Mouse (Mus musculus) kidney, embryonic 14.5 days (tissue): ENCODE results near the gene Ccr4. TPM values are rescaled to one million over a fixed set of nuclear protein-coding genes. Genes with fewer than 3 reads are reported as not detected.

ENCODE experiments used
- ATAC-seq: fragments of 200-750 bp; cut with Nextera tagmentation; 2 replicates; pipeline ENCODE4 v1.8.0; 2017; ENCODE audit warnings: moderate number of reproducible peaks, mild to moderate bottlenecking, moderate TSS enrichment, moderate library complexity; ENCODE audit not compliant: low FRiP score, low TSS enrichment
- H3K27ac ChIP-seq: fragments of 300-500 bp; sonication (generic); 2 replicates; pipeline ENCODE4 v1.5.1; 2014; ENCODE audit warnings: low read depth, mild to moderate bottlenecking, low read length, moderate library complexity, mixed read lengths
- H3K27me3 ChIP-seq: fragments of 300-500 bp; sonication (generic); 2 replicates; pipeline ENCODE4 v1.6.1; 2014; ENCODE audit warnings: mild to moderate bottlenecking, low read length; ENCODE audit not compliant: control insufficient read depth, insufficient read depth
- H3K36me3 ChIP-seq: fragments of 300-500 bp; sonication (generic); 2 replicates; pipeline ENCODE4 v1.6.1; 2014; ENCODE audit warnings: low read length, mixed read lengths; ENCODE audit not compliant: control insufficient read depth, insufficient read depth
- H3K4me1 ChIP-seq: fragments of 300-500 bp; sonication (generic); 2 replicates; pipeline ENCODE4 v1.6.1; 2014; ENCODE audit warnings: low read length, mixed read lengths; ENCODE audit not compliant: control insufficient read depth, insufficient read depth
- H3K4me2 ChIP-seq: fragments of 300-500 bp; sonication (generic); replicated peaks from 2 replicates; pipeline ENCODE4 v1.6.1; 2014; ENCODE audit warnings: low read depth, mild to moderate bottlenecking, low read length
- H3K4me3 ChIP-seq: fragments of 300-500 bp; sonication (generic); 2 replicates; pipeline ENCODE4 v1.5.1; 2014; ENCODE audit warnings: mild to moderate bottlenecking, low read length
- H3K9ac ChIP-seq: fragments of 300-500 bp; sonication (generic); 2 replicates; pipeline ENCODE4 v1.6.1; 2014; ENCODE audit warnings: low read depth, mild to moderate bottlenecking, low read length, moderate library complexity
- H3K9me3 ChIP-seq: fragments of 300-500 bp; sonication (generic); 2 replicates; pipeline ENCODE4 v1.6.1; 2016; ENCODE audit warnings: low read length; ENCODE audit not compliant: control insufficient read depth
- WGBS: fragments of 180-500 bp; shearing (Covaris S2); extraction: QIAGEN DNeasy Blood & Tissue Kit; methylation state at CpG from one replicate; pipeline ENCODE4 v1.1.7; 2014; 5-methylcytosine and 5-hydroxymethylcytosine counted together
- polyA plus RNA-seq: library from polyadenylated mRNA; unstranded; fragments of >200 nt; fragmentation: Nextera tagmentation; extraction: Ambion mirVana; gene quantifications from 2 replicates; pipeline ENCODE4 v1.2.1, GENCODE M21; 2014

Gene Ccr4
- polyA plus RNA-seq, 1 experiment from 2014 or later = 0.68 TPM

DNA sequence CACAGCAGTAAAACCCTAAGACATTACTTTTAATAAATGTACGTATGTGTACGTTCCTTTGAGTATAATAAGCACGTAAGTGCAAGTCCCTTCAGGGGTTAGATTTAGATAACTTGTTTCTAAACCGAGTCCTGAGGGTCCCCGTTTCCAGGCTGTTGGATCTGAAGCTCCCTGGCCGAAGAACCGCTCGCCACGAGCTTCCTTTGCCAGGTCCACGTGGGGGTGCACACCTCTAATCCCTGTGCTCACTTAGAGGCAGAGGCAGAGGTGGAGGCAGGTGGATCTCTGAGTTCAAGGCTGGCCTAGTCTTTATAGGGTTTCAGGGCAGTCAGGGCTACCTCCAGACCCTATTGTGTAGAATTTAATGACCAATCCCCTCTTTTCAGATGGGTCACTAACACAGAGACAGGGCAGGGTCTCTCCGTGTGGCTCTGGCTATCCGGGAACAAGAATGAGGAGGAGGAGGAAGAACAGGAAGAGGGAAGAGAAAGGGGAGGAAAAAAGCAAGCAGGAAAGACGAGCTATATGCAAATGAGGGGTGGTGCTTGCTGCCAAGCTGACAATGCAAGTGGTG lies 13.3 kb upstream of the Ccr4 start:
- H3K27ac ChIP-seq = no peak overlapping the region
- H3K4me1 ChIP-seq = no peaks in the 10 kb centered on the region
- 76% methylated on average over 13 of the region's 13 CpGs for WGBS
- no peaks in the 10 kb centered on the region for H3K27me3 ChIP-seq
- no peak overlapping the region for H3K9ac ChIP-seq
- H3K4me2 ChIP-seq = no peak overlapping the region
- peaks cover 11% of the 10 kb centered on the region for H3K36me3 ChIP-seq
- no peak overlapping the region for H3K4me3 ChIP-seq
- ATAC-seq = no peak
- H3K9me3 ChIP-seq = peaks cover 12% of the 10 kb centered on the region

DNA sequence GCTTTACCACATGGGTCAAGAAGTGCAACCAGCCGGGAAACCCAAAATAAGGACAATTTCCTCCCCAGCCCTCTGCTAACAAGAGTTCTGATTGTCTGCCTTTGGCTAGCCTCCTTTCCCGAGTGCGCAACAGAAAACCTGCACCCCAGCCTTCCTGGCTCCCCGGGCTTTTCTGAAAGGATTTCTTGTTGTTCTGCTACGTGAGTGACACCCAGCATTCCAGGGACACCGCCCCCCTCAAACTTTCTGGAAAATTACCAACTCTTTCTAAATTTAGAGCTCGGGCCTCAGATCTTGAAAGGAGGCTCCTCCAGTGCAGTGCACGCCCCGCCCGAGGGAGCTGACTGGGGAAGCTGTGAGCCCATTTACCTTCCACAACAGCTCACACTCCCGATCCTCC lies 10.6 kb upstream of the Ccr4 start, which contains the start of gene C130032M10Rik:
TSS of gene C130032M10Rik (plus strand) at position 334 of the 400 bp plus-strand sequence.
- 81% methylated on average over 11 of the region's 11 CpGs for WGBS
- Histone ChIP-seq H3K9ac (no peak within 1 kb of the TSS), H3K27ac (no peak within 1 kb of the TSS), H3K9me3 (peaks cover 26% of the 10 kb centered on the region), H3K4me1 (no peaks in the 10 kb centered on the region), H3K27me3 (no peaks in the 10 kb centered on the region), H3K36me3 (peaks cover 23% of the 10 kb centered on the region), H3K4me3 (no peak within 1 kb of the TSS), H3K4me2 (no peak within 1 kb of the TSS)
- no peak for ATAC-seq

DNA sequence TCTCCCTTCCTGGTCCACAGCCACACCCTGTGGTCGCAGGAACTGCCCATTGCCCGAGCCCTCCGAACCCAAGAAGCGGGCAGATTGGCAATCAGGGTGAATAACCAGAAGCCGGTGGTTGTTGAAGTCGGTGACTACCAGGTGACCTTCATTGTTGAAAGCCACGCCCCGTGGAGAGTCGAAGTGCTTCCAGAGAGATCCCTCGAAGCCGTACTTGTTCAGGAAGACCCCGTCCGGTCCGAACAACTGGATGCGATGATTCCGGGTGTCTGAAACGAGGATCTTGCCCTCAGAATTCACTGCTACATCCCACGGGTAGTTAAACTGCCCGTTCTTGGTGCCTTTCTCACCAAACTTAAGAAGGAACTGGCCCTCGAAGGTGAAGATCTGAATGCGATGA lies 8.1 kb upstream of the Ccr4 start:
- Histone ChIP-seq H3K9ac (no peak overlapping the region), H3K9me3 (peaks cover 26% of the 10 kb centered on the region), H3K27ac (no peak overlapping the region), H3K4me3 (no peak overlapping the region), H3K4me1 (no peaks in the 10 kb centered on the region), H3K4me2 (no peak overlapping the region), H3K36me3 (peaks cover 25% of the 10 kb centered on the region), H3K27me3 (no peaks in the 10 kb centered on the region)
- ATAC-seq = no peak
- WGBS = 98% methylated on average over 21 of the region's 21 CpGs

DNA sequence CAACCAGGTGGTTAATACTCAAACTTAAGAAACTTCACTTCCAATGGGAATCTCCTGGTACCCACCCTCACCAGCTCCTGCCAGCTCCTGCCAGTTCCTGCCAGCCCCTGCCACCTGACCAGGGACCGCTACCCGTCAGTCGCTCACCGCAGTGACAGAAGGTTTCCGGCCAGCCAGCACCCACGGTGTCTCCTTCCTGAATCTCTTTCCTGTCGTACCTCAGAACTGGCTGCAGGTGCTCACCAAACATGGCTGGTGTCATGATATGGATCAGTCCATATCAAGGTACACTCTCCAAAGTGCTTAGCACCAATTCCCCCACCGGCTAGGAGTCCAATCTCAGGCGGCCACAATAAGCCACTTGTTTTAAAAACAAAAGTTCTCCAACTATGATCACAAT lies 5.1 kb upstream of the Ccr4 start:
- Histone ChIP-seq H3K36me3 (peaks cover 25% of the 10 kb centered on the region), H3K27ac (no peak overlapping the region), H3K4me1 (no peaks in the 10 kb centered on the region), H3K27me3 (no peaks in the 10 kb centered on the region), H3K4me2 (no peak overlapping the region), H3K9me3 (peaks cover 26% of the 10 kb centered on the region), H3K9ac (no peak overlapping the region), H3K4me3 (no peak overlapping the region)
- ATAC-seq = no peak
- WGBS = 96% methylated on average over 9 of the region's 9 CpGs

DNA sequence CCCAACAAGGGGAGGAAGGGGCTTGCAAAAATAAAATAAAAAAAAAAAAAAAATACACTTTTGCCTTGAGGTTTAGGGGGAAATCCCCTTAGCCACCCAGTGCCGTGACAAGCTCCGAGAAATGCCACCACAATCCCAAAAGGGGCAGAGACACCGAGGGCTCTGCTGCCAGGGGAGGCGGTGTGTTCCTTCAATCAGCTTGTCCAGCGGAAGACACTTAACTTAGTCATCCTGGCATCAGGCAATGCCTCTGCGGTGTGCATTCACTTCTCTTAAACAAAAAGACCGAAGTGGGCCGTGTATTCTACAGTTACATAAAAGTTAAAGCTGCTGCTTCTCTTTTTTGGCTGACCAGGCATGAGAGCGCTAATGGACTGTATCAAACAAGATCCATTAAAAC lies 2.7 kb upstream of the Ccr4 start:
- Histone ChIP-seq H3K4me2 (no peak overlapping the region), H3K36me3 (peaks cover 8% of the 10 kb centered on the region), H3K27me3 (no peaks in the 10 kb centered on the region), H3K9me3 (peaks cover 9% of the 10 kb centered on the region), H3K4me1 (no peaks in the 10 kb centered on the region), H3K4me3 (no peak overlapping the region), H3K27ac (no peak overlapping the region), H3K9ac (no peak overlapping the region)
- 93% methylated on average over 9 of the region's 9 CpGs for WGBS
- ATAC-seq = no peak

DNA sequence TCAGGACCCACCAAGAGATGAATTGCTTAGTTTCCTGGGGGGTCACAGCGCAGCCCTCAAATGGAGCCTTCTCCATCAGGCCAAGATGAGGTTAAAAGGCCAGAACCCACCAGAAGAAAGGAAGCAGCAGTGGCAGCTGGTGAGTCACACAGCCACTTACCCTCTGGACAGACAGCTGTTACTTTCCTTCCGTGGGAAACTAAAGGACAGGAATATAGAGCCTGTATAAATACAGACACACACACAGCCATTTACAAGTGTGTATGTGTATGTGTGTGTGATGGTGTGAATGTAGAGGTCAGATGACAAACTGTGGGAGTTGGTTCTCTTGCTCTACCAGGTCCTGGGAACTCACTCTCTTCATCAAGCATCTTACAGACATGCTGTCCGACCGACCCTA lies 1.8 kb upstream of the Ccr4 start:
- H3K36me3 ChIP-seq = peaks cover 2% of the 10 kb centered on the region; the same call in 1 of the 2 replicates
- no peaks in the 10 kb centered on the region for H3K27me3 ChIP-seq
- H3K9me3 ChIP-seq = peaks cover 2% of the 10 kb centered on the region
- WGBS = 63% methylated on average over 4 of the region's 4 CpGs
- no peaks in the 10 kb centered on the region for H3K4me1 ChIP-seq
- no peak overlapping the region for H3K9ac ChIP-seq
- H3K4me3 ChIP-seq = no peak overlapping the region
- no peak for ATAC-seq
- H3K27ac ChIP-seq = no peak overlapping the region
- H3K4me2 ChIP-seq = no peak overlapping the region

DNA sequence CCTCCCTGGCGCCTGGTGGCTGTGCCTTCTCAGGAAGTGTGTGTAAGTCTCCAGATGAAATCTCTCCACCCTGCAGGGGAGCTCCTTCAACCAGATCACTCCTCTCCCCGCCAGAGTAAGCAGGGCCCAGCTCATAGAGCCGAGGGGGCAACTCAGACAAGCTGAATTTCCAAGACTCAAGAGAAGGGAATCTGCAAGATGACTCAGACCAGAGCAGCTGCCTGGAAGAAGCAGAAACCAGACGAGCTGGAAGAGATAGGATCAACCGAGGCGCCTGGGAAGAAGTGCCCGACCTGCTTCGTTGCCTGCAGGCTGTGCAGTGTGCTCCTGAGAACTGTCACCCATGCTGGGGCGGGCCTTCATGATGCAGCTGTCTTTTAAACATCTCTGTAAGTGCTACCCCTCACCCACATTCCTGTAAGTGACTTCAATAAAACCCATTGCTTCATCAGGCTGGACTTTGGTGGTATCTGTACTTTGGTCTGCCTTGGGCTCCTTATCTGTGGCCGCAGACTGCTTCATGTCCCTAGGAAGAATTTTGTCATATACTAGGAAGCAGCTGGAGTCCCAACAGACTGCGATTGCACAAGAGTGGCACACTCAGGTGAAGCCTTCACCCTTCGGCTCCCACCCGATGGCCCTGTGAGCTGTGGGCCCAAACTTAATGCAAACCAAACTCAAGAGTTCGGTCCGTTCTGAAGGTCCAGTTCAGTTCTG lies 1.8 kb downstream of the Ccr4 start:
- no peaks in the 10 kb centered on the region for H3K4me1 ChIP-seq
- no peaks in the 10 kb centered on the region for H3K36me3 ChIP-seq
- WGBS = 63% methylated on average over 15 of the region's 15 CpGs
- H3K4me3 ChIP-seq = no peak overlapping the region
- H3K9me3 ChIP-seq = no peaks in the 10 kb centered on the region
- H3K4me2 ChIP-seq = no peak overlapping the region
- ATAC-seq = no peak
- H3K27ac ChIP-seq = no peak overlapping the region
- no peaks in the 10 kb centered on the region for H3K27me3 ChIP-seq
- H3K9ac ChIP-seq = no peak overlapping the region

DNA sequence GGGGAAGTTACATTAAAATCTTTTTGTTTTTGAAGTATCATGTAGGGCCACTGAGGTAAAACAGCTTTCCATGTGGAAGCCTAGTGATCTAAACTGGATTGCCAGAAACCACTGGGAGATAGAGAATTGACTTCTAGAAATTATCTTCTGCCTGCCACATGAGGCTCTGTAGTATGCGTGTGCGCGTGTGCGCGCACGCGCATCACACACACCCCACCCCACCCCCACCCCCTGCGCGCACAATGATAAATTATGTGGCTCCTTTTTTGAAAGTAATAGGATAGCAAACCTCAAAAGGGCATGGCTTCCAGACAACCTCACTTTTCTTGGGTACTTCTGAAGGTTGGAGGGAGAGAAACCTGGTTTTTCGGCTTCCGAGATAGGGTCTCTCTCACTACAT lies 2.8 kb downstream of the Ccr4 start:
- Histone ChIP-seq H3K4me2 (no peak overlapping the region), H3K27me3 (no peaks in the 10 kb centered on the region), H3K9me3 (no peaks in the 10 kb centered on the region), H3K27ac (no peak overlapping the region), H3K4me1 (no peaks in the 10 kb centered on the region), H3K4me3 (no peak overlapping the region), H3K9ac (no peak overlapping the region), H3K36me3 (no peaks in the 10 kb centered on the region)
- WGBS = 96% methylated on average over 11 of the region's 11 CpGs
- no peak for ATAC-seq

DNA sequence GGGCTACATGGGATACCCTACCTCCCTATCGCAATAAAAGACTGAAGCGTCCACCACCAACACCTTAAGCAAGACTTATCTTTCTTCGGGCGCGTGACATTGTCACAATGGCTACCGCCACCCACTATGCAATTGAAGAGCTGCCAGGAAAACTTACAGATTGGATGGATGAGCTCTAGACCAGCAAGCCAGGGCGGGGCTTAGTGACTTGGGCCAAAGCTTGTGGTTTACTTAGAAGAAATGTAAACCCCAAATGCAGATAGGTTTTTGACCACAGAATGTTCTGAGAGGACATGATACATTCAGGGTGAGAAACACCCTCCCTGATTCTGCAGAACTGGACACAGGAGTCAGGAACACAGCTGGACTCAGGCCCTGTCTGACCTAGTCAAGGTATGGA lies 3.6 kb downstream of the Ccr4 start:
- no peaks in the 10 kb centered on the region for H3K9me3 ChIP-seq
- H3K27me3 ChIP-seq = no peaks in the 10 kb centered on the region
- no peak overlapping the region for H3K9ac ChIP-seq
- H3K27ac ChIP-seq = no peak overlapping the region
- no peaks in the 10 kb centered on the region for H3K36me3 ChIP-seq
- no peaks in the 10 kb centered on the region for H3K4me1 ChIP-seq
- no peak for ATAC-seq
- no peak overlapping the region for H3K4me2 ChIP-seq
- 95% methylated on average over 7 of the region's 7 CpGs for WGBS
- no peak overlapping the region for H3K4me3 ChIP-seq
